ENCODE assay signal across 11 mouse cellular contexts in genomic region chr6:48024330-48024993, GRCm38 (mm10). TPM values are rescaled to one million over a fixed set of nuclear protein-coding genes. Genes with fewer than 3 reads are reported as not detected.
DNase-seq lines count a peak whose midpoint lies in the region; ATAC-seq and TF ChIP-seq lines count a peak whose summit lies in the region.
"Had no signal": no experiment of that assay in that cellular context is flagged by ENCODE, and none has a peak within 500 bp of the region (broad histone marks: within the 10 kb centered on the region; RNA-seq: fewer than 3 reads in every experiment).

No protein-coding gene starts in this region.

- H3K4me3 ChIP-seq in intestine, embryonic 14.5 days (ENCODE audit: low read depth, low read length) = no peak overlapping the region
- no peak overlapping the region for H3K4me3 ChIP-seq in intestine, embryonic 15.5 days (replicated peaks)
- peak overlapping the region; percentile 42 for H3K4me3 ChIP-seq in ES-Bruce4 (ENCODE audit: low read depth, low read length)
- H3K4me3 ChIP-seq in embryonic facial prominence, embryonic 11.5 days (ENCODE audit: low read depth, low read length) = no peak overlapping the region
- H3K4me3 ChIP-seq in limb, embryonic 10.5 days = no peak overlapping the region
- H3K4me3 ChIP-seq: limb, embryonic 15.5 days had no signal

- no peak overlapping the region for H3K9ac ChIP-seq in intestine, embryonic 14.5 days (ENCODE audit: low read length)
- no peak overlapping the region for H3K9ac ChIP-seq in intestine, embryonic 15.5 days
- H3K9ac ChIP-seq in ES-Bruce4 (ENCODE audit: low read depth, poor library complexity, severe bottlenecking) = 0 out of 2 replicates have a peak overlapping the region, but pooled peaks have one; percentile 8
- H3K9ac ChIP-seq in embryonic facial prominence, embryonic 11.5 days (replicated peaks; ENCODE audit: low read length) = no peak overlapping the region
- H3K9ac ChIP-seq: limb, embryonic 15.5 days had no signal

- 0 out of 2 replicates have a peak, but pooled peaks have one; percentile 19 for TF ChIP-seq EP300 in ES-Bruce4 (IDR thresholded peaks at IDR 0.05; ENCODE audit: insufficient read depth, low read depth, low read length)

- H3K27me3 ChIP-seq in intestine, embryonic 14.5 days (replicated peaks; ENCODE audit: control insufficient read depth, insufficient read depth, low read length) = no peaks in the 10 kb centered on the region
- no peaks in the 10 kb centered on the region for H3K27me3 ChIP-seq in intestine, embryonic 15.5 days (replicated peaks)
- H3K27me3 ChIP-seq in ES-Bruce4 (ENCODE audit: control insufficient read depth, insufficient read depth, low read length, poor library complexity, severe bottlenecking) = no peaks in the 10 kb centered on the region
- H3K27me3 ChIP-seq in embryonic facial prominence, embryonic 11.5 days (ENCODE audit: control insufficient read depth, insufficient read depth, low read length) = no peaks in the 10 kb centered on the region
- H3K27me3 ChIP-seq in limb, embryonic 10.5 days (ENCODE audit: low read depth, poor library complexity, severe bottlenecking) = no peaks in the 10 kb centered on the region; the same call in 1 of the 2 replicates
- H3K27me3 ChIP-seq: limb, embryonic 15.5 days had no signal

- H3K27ac ChIP-seq in intestine, embryonic 14.5 days (ENCODE audit: low read depth) = no peak overlapping the region
- H3K27ac ChIP-seq in intestine, embryonic 15.5 days = no peak overlapping the region
- no peak overlapping the region for H3K27ac ChIP-seq in ES-Bruce4 (ENCODE audit: insufficient read depth, low read length)
- H3K27ac ChIP-seq in embryonic facial prominence, embryonic 11.5 days (replicated peaks; ENCODE audit: low read depth, low read length) = no peak overlapping the region
- H3K27ac ChIP-seq in limb, embryonic 10.5 days = no peak overlapping the region
- H3K27ac ChIP-seq: limb, embryonic 15.5 days had no signal

- peaks cover 35% of the 10 kb centered on the region for H3K9me3 ChIP-seq in intestine, embryonic 14.5 days (ENCODE audit: control insufficient read depth, low read length)
- peaks cover 18% of the 10 kb centered on the region for H3K9me3 ChIP-seq in intestine, embryonic 15.5 days
- H3K9me3 ChIP-seq in ES-Bruce4 (replicated peaks; ENCODE audit: control insufficient read depth, insufficient read depth, low read length, poor library complexity, severe bottlenecking) = peaks cover 7% of the 10 kb centered on the region; the same call in 1 of the 2 replicates
- H3K9me3 ChIP-seq in embryonic facial prominence, embryonic 11.5 days (replicated peaks; ENCODE audit: control insufficient read depth, low read length) = peaks cover 13% of the 10 kb centered on the region
- peaks cover 17% of the 10 kb centered on the region for H3K9me3 ChIP-seq in limb, embryonic 10.5 days (replicated peaks)

- WGBS in intestine, embryonic 14.5 days = 84% methylated on average over 43 of the region's 43 CpGs
- WGBS in intestine, embryonic 15.5 days = 83% methylated on average over 43 of the region's 43 CpGs
- WGBS in embryonic facial prominence, embryonic 11.5 days = 72% methylated on average over 42 of the region's 43 CpGs
- 82% methylated on average over 43 of the region's 43 CpGs for WGBS in limb, embryonic 10.5 days

- no peaks in the 10 kb centered on the region for H3K4me1 ChIP-seq in intestine, embryonic 14.5 days (replicated peaks; ENCODE audit: control insufficient read depth, insufficient read depth, low read length)
- no peaks in the 10 kb centered on the region for H3K4me1 ChIP-seq in intestine, embryonic 15.5 days (replicated peaks)
- H3K4me1 ChIP-seq in ES-Bruce4 (ENCODE audit: control insufficient read depth, insufficient read depth, low read length) = no peaks in the 10 kb centered on the region
- H3K4me1 ChIP-seq in embryonic facial prominence, embryonic 11.5 days (ENCODE audit: control insufficient read depth, insufficient read depth, low read length) = no peaks in the 10 kb centered on the region
- peaks cover 4% of the 10 kb centered on the region; the same call in 1 of the 2 replicates for H3K4me1 ChIP-seq in limb, embryonic 10.5 days
- H3K4me1 ChIP-seq: limb, embryonic 15.5 days had no signal

- no peak overlapping the region for H3K4me2 ChIP-seq in intestine, embryonic 14.5 days (ENCODE audit: low read length)
- no peak overlapping the region for H3K4me2 ChIP-seq in intestine, embryonic 15.5 days (replicated peaks)
- no peak overlapping the region for H3K4me2 ChIP-seq in embryonic facial prominence, embryonic 11.5 days (ENCODE audit: low read depth, low read length)
- H3K4me2 ChIP-seq: limb, embryonic 15.5 days had no signal

- ATAC-seq in intestine, embryonic 14.5 days (replicated peaks; ENCODE audit: low FRiP score, low TSS enrichment, low read depth) = peak; percentile 36; the same call in 1 of the 2 replicates
- ATAC-seq in intestine, embryonic 15.5 days = no peak
- ATAC-seq in embryonic facial prominence, embryonic 11.5 days (replicated peaks; ENCODE audit: insufficient number of reproducible peaks, low FRiP score, low TSS enrichment, low read depth) = peak; percentile 59

- peak; percentile 18 for TF ChIP-seq CTCF in ES-Bruce4 (IDR thresholded peaks at IDR 0.05; ENCODE audit: low read depth, low read length)

- H3K36me3 ChIP-seq in intestine, embryonic 14.5 days (ENCODE audit: control insufficient read depth, insufficient read depth, low read length) = peaks cover 84% of the 10 kb centered on the region
- H3K36me3 ChIP-seq in intestine, embryonic 15.5 days = peaks cover 57% of the 10 kb centered on the region
- H3K36me3 ChIP-seq in ES-Bruce4 (ENCODE audit: control insufficient read depth, insufficient read depth, low read length, poor library complexity, severe bottlenecking) = peaks cover 4% of the 10 kb centered on the region
- H3K36me3 ChIP-seq in embryonic facial prominence, embryonic 11.5 days (replicated peaks; ENCODE audit: control insufficient read depth, insufficient read depth, low read depth, low read length) = peaks cover 37% of the 10 kb centered on the region
- H3K36me3 ChIP-seq in limb, embryonic 10.5 days = peaks cover 76% of the 10 kb centered on the region

- intact Hi-C loops in left cerebral cortex, postnatal 25 days (cut with DNase I) = no loop called here

- peak; percentile 56 for DNase-seq in intestine, embryonic 14.5 days (ENCODE audit: low spot score)
- DNase-seq in embryonic facial prominence, embryonic 11.5 days (ENCODE audit: low spot score) = no peak
- DNase-seq in limb, embryonic 10.5 days (ENCODE audit: low spot score) = peak; percentile 40
- no peak for DNase-seq in left cerebral cortex, postnatal 25 days (ENCODE audit: low spot score in 2 of 2)
- DNase-seq in right cerebral cortex, postnatal 10 days (ENCODE audit: low spot score in 2 of 2) = no peak
- DNase-seq in urinary bladder, postnatal 14 days (ENCODE audit: low spot score) = no peak
- DNase-seq: gastrocnemius, postnatal 36 days; thymus, adult 18-20 months had no signal

- TF ChIP-seq POLR2A in ES-Bruce4 (IDR thresholded peaks at IDR 0.05; ENCODE audit: insufficient read depth, low read length) = no peak

RNA-seq across cellular contexts. Expression of gene Zfp777, which starts 24.2 kb away (rescaled TPM):
- 8.7 and 10.5 TPM in 2 replicates for polyA plus RNA-seq in intestine, embryonic 14.5 days (2014; fragmentation: Nextera tagmentation; extraction: Ambion mirVana)
- polyA plus RNA-seq in intestine, embryonic 15.5 days (2015; fragmentation: Nextera tagmentation; extraction: Ambion mirVana) = 6.5 and 7.1 TPM in 2 replicates
- 22.6 and 23.3 TPM in 2 replicates for polyA plus RNA-seq in ES-Bruce4 (2011; ENCODE audit: insufficient read depth, insufficient read length, low read depth, missing spikeins)
- 7.7 and 7.8 TPM in 2 replicates for polyA plus RNA-seq in embryonic facial prominence, embryonic 11.5 days (2014; fragmentation: Nextera tagmentation; extraction: Ambion mirVana)
- 12.0 and 13.6 TPM in 2 replicates for polyA plus RNA-seq in limb, embryonic 10.5 days (2016; fragmentation: Nextera tagmentation; extraction: Ambion mirVana)
- total RNA-seq in left cerebral cortex, postnatal 25 days (2021) = 10 to 100 TPM; 30.4 to 40.0 TPM

Comparison
In these comparisons a context has a peak if more than half of its experiments do, and no peak if none do; other contexts are left out.
1. DNase-seq: peak in intestine, embryonic 14.5 days (single experiment) and limb, embryonic 10.5 days (single experiment); none in embryonic facial prominence, embryonic 11.5 days (single experiment), left cerebral cortex, postnatal 25 days (0 of 2), right cerebral cortex, postnatal 10 days (0 of 2) and urinary bladder, postnatal 14 days (single experiment).